Mouse (Mus musculus) adrenal gland, adult 8-10 months (tissue): ENCODE data around the gene Tpt1. TPM values are rescaled to one million over a fixed set of nuclear protein-coding genes. Genes with fewer than 3 reads are reported as not detected.
A peak's percentile ranks its signal among the peaks of the same experiment; 100 is the strongest.
"Not testable (repeated sequence)": the region's sequence is repeated elsewhere in the genome, so short reads cannot be mapped to it uniquely, and the experiment has no call there.

Source experiments
- DNase-seq: peaks from one replicate; pipeline ENCODE4 v3.0.0; 2022
- total RNA-seq, 4 experiments: library from RNA; stranded (reverse); gene quantifications; 2 replicates each; pipeline ENCODE4 v1.2.4; 2022

Gene Tpt1
- total RNA-seq, result 1,000 to 10,000 TPM; 2,109 to 2,569 (median 2,425) TPM

GRCm38 (mm10) chr14:75844867-75845697 lies at the start of gene Tpt1:
Tpt1 (plus strand) TSS chr14:75845093.
- peak; percentile 99 for DNase-seq

- DNase-seq, result no peak
Observed at GRCm38 (mm10) chr14:75795918-75796317, 49.0 kb upstream of the Tpt1 start.

- no peak for DNase-seq
Observed at GRCm38 (mm10) chr14:75797769-75798386, 47.0 kb upstream of the Tpt1 start.

- peak; percentile 68 for DNase-seq
Observed at GRCm38 (mm10) chr14:75807800-75808199, 37.1 kb upstream of the Tpt1 start.

GRCm38 (mm10) chr14:75809931-75810330 lies 35.0 kb upstream of the Tpt1 start:
- DNase-seq, result no peak

GRCm38 (mm10) chr14:75818528-75818927 lies 26.4 kb upstream of the Tpt1 start:
- DNase-seq, result no peak

- DNase-seq, result no peak
Observed at GRCm38 (mm10) chr14:75819341-75819740, 25.6 kb upstream of the Tpt1 start.

GRCm38 (mm10) chr14:75820007-75820406 lies 24.9 kb upstream of the Tpt1 start:
- DNase-seq, result no peak

GRCm38 (mm10) chr14:75826851-75827410 lies 18.0 kb upstream of the Tpt1 start:
- no peak for DNase-seq

GRCm38 (mm10) chr14:75828221-75828620 lies 16.7 kb upstream of the Tpt1 start:
- no peak for DNase-seq

GRCm38 (mm10) chr14:75828866-75829806 lies 15.8 kb upstream of the Tpt1 start:
- DNase-seq, result peak; percentile 80

GRCm38 (mm10) chr14:75829817-75830216 lies 15.1 kb upstream of the Tpt1 start:
- not testable (repeated sequence) for DNase-seq

GRCm38 (mm10) chr14:75832031-75832430 lies 12.9 kb upstream of the Tpt1 start:
- no peak for DNase-seq

- DNase-seq, result no peak
Observed at GRCm38 (mm10) chr14:75832982-75833381, 11.9 kb upstream of the Tpt1 start.

GRCm38 (mm10) chr14:75833546-75834250 lies 11.2 kb upstream of the Tpt1 start:
- DNase-seq, result no peak

- DNase-seq, result peak; percentile 82
Observed at GRCm38 (mm10) chr14:75834251-75834738, 10.6 kb upstream of the Tpt1 start.

GRCm38 (mm10) chr14:75834739-75835381 lies 10.0 kb upstream of the Tpt1 start:
- DNase-seq, result peak; percentile 71

- no peak for DNase-seq
Observed at GRCm38 (mm10) chr14:75836579-75836978, 8.3 kb upstream of the Tpt1 start.

GRCm38 (mm10) chr14:75837048-75837916 lies 7.6 kb upstream of the Tpt1 start:
- DNase-seq, result no peak

- not testable (repeated sequence) for DNase-seq
Observed at GRCm38 (mm10) chr14:75841758-75842157, 3.1 kb upstream of the Tpt1 start.
